Mouse (Mus musculus) hindbrain, embryonic 11.5 days (tissue): ENCODE measurements around the gene Gm8994. TPM values are rescaled to one million over a fixed set of nuclear protein-coding genes. Genes with fewer than 3 reads are reported as not detected.

Experiments
- polyA plus RNA-seq: library from polyadenylated mRNA; unstranded; fragments of >200 nt; fragmentation: Nextera tagmentation; extraction: Ambion mirVana; gene quantifications from 2 replicates; pipeline ENCODE4 v1.2.1, GENCODE M21; 2014

The Gm8994 gene
- polyA plus RNA-seq, 1 experiment from 2014 or later = not detected

Other genes starting within 250 kb of the Gm8994 start
- gene Grin2b, start 154.0 kb upstream of the Gm8994 start, polyA plus RNA-seq = 1.4 and 2.0 TPM in 2 replicates
- 0.13 TPM in 1 of 2 replicates, not detected in the other for gene E330021D16Rik, start 88.0 kb downstream of the Gm8994 start, polyA plus RNA-seq
- gene Atf7ip, start 178.6 kb downstream of the Gm8994 start, polyA plus RNA-seq = 54.1 and 73.7 TPM in 2 replicates